Mouse (Mus musculus) urinary bladder, postnatal 10 days (tissue): ENCODE measurements around the gene Thnsl1.

Experiments
- DNase-seq: peaks from one replicate; pipeline ENCODE4 v3.0.0; 2022; ENCODE audit warnings: low spot score

The Thnsl1 gene

GRCm38 (mm10) chr2:21204912-21205830 is at the start of gene Thnsl1, which contains the start of gene Enkur:
Gene Thnsl1, plus strand, starts transcription at chr2:21205724.
Gene Enkur, minus strand, starts transcription at chr2:21205365.
- DNase-seq, result peak; percentile 95

GRCm38 (mm10) chr2:21164296-21164695 is 41.2 kb upstream of the Thnsl1 start:
- no peak for DNase-seq

DNA sequence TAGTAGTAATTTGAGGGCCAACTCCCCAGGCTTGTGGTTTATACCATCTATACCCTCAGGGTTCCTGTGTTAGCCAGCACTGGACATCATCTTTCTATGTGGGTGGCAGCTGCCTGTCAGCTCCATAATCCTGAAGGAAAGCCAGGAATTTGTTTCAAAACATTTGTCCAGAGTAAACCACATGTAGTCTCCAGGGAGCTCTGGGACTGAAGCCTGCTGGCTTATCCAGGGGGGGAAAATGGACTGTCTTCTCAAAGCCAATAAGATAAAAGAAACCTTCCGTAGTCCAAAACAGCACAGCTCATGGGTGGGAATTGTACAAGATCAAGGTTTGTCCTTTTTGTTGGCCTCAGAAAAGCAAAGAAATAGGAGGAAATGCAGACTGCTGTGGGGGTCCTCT is 37.6 kb upstream of the Thnsl1 start:
- DNase-seq, result no peak

DNA sequence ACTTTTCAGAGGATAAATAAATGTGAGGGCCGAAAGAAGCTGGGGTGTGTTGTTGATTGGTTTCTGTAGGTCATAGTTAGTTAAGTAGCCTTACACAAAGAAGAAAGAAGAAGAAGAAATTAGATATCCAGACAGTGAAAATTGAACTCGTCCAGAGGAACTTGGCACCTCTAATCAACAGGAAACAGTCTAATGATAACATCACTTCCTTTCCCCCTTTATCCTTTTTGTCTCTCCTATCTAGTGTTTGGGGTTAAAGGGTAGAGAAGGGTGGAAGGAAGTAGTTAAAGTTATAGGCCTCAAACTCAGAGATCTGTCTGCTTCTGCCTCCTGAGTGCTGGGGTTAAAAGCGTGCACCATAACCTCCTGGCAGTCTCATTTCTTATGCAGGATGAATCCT is 32.7 kb upstream of the Thnsl1 start:
- DNase-seq, result no peak

DNA sequence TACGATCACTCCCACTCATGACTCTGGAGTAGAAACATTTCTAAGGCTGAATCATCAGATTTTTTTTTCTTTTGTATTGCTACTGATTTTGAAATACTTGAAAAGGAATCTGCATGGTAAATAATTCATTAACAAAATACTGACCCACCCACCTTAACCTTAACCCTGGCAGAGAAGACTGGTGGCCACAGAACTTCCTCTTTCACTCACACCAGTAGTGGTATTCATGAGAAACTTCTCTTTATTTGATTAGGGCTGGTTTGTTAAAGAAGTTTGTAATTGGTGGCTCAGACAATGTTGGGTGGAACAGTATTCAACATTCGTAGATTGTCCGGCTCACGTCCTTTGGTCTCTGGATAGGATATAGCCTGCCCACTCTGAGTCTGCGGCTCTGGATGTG is 26.4 kb upstream of the Thnsl1 start:
- DNase-seq, result no peak

DNA sequence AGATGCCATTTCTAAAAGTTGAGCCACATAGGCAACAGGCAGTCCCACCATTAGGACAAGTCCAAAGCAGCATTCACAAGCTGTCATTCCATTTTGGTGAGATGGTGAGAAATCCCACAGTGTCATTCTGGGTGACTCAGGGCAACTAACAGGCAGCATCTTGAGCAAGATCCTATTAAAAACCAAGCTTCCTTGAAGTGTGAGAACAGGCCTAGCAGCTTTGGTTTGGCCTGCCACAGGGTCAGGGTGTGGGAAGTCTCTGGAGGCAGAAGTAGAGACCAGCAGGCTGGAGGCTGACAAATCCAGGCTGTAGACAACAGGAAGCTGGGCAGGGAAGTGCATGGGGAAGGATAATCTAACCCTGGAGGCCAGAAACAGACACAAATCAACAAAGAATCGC is 22.7 kb upstream of the Thnsl1 start:
- DNase-seq, result no peak

- no peak for DNase-seq
These were observed 17.9 kb upstream of the Thnsl1 start for GRCm38 (mm10) chr2:21187576-21187975.

DNA sequence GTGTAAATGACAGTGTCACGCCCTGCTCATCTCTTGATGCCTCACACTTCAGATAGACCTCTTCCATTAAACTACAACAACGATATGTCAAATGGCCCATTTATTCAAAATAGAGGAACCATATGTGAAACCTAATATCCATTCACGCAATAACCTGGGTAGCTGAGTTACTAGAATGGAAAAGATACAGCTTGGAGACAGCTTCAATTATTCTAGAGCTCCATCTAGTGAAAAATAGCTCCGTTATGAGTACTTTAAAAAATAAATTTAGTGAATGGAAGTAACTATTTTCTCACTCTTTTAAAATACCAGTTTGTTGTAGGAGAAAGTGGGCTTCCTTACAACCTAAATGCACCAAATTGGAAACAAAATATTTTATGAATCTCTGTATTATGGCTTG is 16.9 kb upstream of the Thnsl1 start:
- no peak for DNase-seq

DNA sequence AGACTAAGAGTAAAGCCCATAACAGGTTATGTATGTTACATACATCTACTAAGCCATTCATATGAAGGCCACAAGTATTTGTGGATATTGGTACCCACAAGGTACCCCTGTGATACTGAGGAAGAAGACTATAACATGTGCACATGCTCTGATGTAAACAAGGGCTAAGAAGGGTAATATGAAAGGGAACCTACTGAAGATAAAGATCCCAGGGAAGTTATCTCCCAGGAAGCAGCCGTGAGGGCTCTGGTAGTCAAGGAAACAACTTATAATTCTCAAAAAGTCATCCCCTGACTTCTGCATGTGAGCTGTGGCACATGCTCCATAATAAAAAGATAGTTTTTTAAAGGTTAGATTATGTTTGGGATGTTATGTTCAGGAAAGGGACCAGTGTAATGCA is 14.3 kb upstream of the Thnsl1 start:
- no peak for DNase-seq

DNA sequence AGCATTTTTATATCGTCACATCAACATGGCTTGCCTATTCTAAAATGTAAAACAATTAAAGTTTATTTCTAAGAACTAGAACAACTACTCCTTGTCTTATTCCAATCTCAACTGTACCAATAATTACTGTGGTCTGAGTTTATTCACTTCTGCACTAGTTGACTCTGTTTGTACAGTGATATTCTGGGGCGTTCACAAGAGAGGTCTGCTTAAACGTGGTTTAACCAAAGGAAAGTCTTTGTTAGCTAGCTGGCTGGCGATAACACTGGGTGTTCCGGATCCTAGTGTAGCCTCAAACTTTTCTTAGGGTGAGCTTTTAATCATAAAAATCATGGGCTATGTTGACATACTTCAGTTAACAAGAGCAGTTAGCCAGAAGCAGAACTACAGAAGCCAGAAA is 10.3 kb upstream of the Thnsl1 start:
- no peak for DNase-seq

- no peak for DNase-seq
These were observed 6.5 kb upstream of the Thnsl1 start for GRCm38 (mm10) chr2:21199051-21199450.

DNA sequence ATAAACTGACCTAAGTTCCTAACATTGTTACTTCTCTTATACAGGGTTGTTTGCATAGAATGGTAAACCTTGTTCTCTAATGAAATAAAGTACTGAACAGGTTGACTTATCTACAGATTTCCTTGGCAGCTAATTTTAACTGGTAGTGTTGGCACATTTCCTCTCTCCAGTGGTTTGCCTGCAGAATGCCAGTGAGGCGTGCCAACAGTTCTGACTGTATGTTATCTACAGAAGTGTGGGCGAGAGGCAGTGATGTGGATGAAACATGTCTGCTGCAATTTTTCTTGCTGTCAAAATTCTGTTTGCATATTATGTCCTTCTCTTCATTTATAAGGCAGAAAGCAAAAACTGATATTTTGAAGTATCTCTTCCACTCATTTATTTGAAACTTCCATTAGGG is 2.8 kb upstream of the Thnsl1 start:
- DNase-seq, result no peak

- no peak for DNase-seq
These were observed 271 bp downstream of the Thnsl1 start for GRCm38 (mm10) chr2:21205831-21206159.

GRCm38 (mm10) chr2:21206278-21206677 is 754 bp downstream of the Thnsl1 start:
- no peak for DNase-seq

DNA sequence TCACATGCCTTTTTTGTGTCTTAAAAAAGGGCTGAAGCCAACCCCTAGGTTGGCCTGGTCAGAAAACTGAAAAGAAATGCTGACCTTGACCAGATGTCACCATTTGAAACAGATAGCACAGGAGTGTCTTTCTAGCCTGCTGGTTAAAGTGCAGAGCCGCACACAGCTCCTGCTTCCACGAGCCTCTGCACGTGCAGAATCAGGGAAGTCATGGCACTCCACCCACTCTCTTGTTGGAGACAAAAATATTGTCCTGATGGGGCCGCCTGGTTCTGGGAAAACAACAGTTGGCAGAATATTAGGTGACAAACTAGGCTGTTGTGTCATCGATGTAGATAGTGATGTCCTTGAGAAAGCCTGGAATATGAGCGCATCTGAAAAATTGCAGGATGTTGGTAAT is 5.8 kb downstream of the Thnsl1 start:
- DNase-seq, result no peak

DNA sequence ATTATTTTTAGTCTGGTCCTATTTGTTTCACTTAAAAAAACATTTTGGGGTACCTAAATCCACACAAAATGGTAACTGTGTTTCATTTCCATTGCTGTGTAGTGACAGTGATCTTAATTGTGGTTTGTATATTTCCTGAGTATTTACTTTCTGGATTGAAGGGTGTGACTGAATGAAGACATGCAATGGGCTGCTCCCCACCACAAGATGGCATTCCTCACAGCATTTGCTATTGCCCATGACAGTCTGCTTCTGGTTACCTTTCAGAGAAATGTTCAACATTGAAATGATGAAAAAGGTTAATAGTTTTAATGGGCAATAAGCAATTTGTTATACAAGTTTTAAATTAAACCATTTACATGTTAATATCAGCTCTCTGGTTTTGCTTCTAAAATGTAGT is 8.8 kb downstream of the Thnsl1 start:
- DNase-seq, result no peak

DNA sequence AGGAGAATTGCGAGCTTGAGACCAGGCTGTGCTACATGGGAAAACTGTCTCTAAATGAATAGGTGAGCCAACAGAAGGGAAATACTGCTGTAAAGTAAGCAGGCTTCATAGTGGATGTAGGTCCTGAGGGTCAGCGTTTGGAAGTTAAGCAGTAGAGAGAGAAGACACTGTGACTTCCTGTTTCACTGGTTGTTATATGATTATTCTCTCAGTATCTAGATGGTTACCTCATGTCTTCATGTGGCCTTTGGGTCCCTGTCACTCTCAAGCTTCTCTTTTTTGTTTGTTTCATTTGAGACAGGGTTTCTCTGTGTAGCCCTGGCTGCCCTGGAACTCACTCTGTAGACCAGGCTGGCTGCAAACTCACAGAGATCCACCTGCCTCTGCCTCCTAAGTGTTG is 9.8 kb downstream of the Thnsl1 start:
- DNase-seq, result no peak

DNA sequence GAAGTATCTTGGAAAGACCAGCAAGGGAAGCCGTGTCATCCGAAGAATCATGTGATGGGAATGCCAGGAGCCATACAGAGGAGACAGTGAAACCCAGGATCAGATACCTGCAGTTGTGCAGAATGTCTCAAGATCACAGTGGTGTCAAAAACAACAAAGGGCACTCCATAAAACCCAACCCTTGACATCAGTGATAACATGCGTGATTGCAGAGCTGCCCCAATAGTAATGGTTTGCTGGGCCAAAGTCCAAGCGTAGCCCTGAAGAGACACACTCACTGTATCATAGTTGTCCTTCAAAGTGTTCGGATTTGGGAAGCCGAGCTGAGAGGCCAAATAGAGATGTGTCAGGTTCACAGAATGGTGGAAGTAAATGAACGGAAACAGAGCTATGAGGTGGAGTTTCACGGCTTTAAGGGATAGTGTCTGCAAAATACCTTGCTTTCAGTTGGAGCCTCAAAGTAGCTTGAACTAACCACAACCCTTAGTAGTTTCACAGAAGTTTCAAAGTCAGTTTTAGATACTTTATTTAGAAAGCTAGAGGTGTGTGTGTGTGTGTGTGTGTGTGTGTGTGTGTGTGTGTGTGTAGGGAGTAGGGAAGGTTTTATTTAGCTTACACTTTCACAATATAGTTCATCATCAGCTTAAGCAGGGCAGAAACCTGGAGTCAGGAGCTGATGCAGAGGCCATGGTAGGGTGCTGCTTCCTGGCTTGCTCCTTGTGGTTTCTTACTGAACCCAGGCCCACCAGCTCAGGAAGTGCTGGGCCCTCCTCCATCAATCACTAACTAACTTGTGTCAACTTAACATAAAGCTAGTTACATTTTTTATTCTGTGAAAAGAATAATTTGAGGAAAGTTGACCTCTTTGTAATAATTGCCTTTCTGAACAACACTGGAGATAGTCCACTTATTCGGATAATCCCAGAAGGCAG is 17.2 kb downstream of the Thnsl1 start:
- no peak for DNase-seq

DNA sequence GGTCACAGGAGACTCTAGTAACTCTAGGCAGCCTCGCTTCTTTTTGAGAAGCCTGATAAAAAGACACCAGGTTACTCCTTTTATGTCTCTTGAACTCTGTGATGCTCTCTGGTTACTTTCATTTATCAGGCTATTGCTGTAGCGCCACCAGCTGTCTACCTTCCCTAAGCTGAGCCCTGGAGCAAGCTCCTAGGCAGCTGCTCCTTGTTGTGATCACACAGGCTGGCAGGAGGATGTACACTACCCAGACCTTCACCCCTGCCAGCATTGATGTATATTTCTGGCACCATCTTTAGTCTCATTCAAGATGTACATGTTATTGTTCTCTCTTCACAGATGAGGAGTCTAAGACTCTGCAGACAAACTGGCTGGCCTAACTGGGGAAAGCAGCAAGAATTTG is 24.8 kb downstream of the Thnsl1 start:
- DNase-seq, result no peak

DNA sequence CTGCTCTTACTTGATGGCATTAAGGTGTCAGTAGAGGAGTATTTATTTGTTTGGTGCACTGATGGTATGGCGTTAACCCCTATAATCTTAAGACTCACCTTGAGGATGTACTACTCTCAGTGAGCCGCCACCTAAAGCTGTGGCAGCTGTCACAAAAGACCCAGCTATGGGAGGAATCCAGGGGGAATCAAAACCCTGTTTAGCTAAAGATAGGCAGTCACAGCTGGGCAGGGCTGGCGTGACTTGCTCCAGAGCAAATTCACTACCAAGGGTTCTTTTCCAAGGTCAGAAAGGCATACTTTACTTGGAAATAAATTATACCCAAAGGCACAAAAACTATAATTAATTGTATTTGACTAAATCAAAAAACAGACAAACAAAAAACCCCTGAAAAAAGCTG is 25.6 kb downstream of the Thnsl1 start:
- DNase-seq, result no peak

GRCm38 (mm10) chr2:21234871-21235648 is 29.5 kb downstream of the Thnsl1 start:
- DNase-seq, result no peak

- DNase-seq, result no peak
These were observed 30.4 kb downstream of the Thnsl1 start for GRCm38 (mm10) chr2:21235844-21236386.
